Mouse (Mus musculus) CH12.LX (cell line): ENCODE data around the gene Gm49486.
A peak's percentile ranks its signal among the peaks of the same experiment; 100 is the strongest.

Source experiments
- MEF2A ChIP-seq: IDR thresholded peaks from 2 replicates; pipeline ENCODE4 v1.6.1; 2014; ENCODE audit warnings: low read depth, mild to moderate bottlenecking, inconsistent platforms, low read length, improper control_type of control experiment, borderline replicate concordance
- POLR2A ChIP-seq: IDR thresholded peaks from 2 replicates; pipeline ENCODE4 v1.6.1; 2011; ENCODE audit warnings: low read depth, mild to moderate bottlenecking, improper control_type of control experiment, low read length
- ZC3H11A ChIP-seq: IDR thresholded peaks from 2 replicates; pipeline ENCODE4 v1.6.1; 2012; ENCODE audit warnings: low read depth, mild to moderate bottlenecking, inconsistent platforms, low read length, improper control_type of control experiment

DNA sequence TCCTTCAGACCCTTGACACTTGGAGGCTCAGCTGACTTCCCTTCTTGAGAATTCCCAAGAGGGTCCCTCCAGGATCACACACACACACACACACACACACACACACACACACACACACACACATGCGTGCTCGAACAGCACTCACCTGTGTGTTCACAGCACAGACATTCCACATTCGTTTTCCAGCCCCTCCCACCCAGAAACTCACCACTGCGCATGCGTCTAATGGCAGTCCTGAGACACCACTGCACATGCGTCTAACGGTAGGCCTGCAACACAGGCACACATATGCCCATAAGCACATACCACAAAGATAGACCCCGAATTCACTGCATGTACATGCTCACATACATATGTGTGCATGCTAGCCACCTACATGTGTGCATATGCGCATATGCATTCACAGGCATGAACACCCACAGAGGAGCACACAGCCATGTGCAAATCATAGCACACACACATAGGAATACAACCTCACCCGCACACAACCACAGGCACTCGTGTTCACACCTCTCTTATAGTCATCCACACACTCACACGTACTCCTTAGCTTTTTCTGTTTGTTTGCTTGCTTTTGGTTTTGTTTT, 29.7 kb upstream of the Gm49486 start:
- TF ChIP-seq POLR2A, result peak; percentile 39; the same call in 1 of the 2 replicates
- TF ChIP-seq ZC3H11A, result no peak
- no peak for TF ChIP-seq MEF2A
